Mouse (Mus musculus): Measurements from ENCODE around the gene Dcaf17.

The Dcaf17 gene

DNA sequence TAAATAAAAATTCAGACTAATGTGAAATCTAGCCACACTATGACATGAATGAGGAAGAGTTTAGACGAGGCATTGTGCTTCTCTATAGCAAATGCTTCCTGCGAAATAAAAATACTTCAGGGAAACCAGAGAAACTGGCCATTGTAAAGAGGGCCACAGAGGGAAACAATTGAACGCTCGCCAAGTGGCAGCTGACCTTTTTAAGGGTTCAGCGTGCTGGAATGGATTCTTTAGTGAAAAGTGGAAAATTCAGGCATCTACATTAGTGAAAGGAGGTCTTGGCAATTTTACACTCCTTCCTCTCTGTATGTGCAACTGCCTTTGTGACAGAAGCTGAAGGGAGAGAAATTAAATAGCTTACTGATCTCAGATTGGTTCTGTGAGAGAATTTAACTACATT, 66.3 kb downstream of the Dcaf17 start:
- DNase-seq (ENCODE audit: low read depth), result no peak

DNA sequence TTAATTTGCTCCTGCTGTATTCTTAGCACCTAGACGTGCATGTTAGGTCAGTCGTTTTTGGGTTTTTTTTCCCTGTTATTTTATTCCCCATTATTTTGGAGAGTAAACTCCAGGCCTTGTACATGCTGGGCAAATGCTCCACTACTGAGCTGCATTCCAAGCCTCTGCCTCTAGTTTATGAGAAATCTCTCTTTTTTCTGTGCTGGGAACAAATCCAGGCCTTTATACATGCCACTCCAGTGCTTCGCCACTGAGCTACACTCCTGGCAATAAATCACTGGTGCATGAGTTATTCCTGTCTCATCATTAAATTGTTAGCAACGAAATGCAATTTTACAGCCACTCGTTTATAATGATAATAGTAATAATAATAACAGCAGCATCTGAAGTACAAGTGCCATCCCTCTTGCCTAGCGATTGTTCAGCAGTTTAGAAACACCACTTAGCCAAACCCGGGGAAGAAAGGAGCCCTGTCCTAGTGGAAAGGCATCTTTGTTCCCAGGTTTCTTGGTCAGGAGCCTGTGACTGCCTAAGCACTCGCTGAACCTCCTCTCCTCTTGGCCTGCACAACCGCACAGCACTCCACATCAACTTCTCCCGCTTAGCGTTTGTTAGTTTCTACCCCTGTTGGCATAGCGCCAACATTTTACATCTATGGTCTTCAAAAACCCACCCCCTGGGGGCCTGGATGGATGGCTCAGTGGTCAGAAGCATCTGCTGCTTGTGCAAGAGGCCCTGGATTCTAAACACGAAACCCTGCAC, 67.3 kb downstream of the Dcaf17 start:
- no peak for DNase-seq (ENCODE audit: low read depth)

DNA sequence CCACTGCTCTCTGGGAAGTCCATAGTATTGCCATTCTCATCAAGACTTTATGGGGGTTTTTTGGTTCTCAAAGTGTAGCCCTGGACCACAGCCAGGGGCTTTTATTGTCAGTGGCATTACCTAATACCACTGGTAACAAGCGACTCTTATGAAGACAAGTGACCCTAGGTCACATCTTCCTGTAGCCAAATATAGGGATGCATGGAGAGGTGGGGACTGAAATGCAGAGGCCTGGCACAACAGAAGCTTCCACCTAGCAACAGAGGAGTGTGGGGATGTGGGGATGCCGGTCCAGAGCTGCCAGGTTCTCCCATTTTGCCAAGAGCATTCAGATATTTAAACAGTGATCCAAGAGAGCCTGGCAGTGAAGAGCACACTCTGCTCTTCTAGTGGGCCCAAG, 68.5 kb downstream of the Dcaf17 start:
- no peak for DNase-seq (ENCODE audit: low read depth)

DNA sequence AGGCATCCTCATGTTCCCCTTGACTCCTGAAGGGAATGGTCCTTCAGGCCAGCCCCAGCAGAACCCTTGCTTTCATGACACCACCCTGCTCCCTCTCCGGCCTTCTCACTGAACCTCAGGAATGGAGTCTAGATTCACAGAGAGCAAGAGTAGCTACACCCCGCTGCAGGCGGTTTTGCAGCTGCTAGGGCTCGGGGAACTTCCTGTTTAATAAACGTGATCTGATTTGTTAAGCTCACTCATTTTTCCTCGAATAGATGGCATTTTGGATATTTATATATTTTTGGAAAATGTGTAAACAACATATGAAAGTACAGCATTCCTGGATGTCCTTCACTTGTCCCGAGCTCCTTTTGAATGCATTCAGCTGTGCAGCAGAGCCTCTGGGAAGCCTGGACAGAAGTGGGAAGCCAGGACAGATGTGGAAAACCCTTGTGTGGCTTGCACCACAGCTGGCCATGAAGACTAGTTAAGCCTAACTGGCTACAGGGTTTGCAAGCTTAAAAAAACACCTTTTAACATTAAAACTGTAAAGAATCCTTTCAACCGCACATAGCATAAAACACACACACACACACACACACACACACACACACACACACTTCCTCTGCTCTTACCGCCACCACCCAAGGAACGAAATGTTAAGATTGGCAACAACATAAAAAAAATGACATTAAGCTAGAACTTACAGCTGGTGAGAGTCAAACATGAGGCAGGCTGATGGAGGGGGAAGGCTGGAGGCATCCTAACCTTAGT, 72.8 kb downstream of the Dcaf17 start:
- DNase-seq (ENCODE audit: low read depth), result peak; percentile 13

DNA sequence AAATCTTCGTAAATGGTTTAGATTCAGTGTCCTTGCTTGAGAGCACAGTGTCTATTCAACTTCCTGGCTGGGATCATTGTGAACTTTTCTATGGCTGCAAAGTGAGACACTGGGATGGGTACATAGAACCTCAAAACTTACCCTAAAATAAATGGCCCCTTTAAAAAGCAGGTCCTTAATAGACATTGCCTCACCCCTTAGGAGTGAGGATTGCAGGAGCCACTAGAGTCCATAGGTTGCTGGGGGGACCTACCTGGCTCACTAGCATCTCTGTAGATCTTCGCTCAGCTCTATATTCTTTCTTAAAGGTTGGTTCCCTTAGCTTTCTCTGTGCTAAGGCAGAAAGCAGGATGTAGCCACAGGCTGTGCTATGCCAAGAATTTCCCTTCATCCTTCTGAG, 75.2 kb downstream of the Dcaf17 start:
- no peak for DNase-seq (ENCODE audit: low read depth)

DNA sequence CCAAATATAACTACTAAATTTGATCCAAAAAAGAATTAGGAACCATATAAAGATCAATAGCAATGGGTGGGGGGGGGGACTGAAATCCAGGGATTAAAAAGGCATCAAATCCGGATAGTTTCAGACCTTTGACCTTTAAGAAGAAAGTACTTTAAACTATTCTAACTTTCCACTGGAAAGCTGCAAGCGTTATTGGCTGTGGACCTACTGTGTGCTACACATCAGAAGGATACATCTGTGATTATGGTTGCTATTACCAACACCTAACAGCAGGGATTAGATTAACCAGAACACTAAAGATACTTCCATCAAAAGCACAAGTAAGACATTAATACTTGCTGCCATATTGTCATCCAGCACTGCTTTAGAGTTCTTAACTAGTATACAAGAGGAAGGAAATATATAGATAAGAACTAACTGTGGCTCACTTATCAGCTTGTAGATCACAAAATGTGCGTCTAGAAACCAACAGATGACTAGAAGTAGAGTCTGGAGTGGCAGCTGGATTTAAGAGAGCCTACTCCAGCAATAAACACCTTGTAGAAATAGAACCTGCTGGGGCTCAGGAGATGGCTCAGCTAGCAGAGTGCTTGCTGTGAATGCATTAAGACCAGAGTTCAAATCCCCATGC, 76.9 kb downstream of the Dcaf17 start:
- peak; percentile 42 for DNase-seq (ENCODE audit: low read depth)

DNA sequence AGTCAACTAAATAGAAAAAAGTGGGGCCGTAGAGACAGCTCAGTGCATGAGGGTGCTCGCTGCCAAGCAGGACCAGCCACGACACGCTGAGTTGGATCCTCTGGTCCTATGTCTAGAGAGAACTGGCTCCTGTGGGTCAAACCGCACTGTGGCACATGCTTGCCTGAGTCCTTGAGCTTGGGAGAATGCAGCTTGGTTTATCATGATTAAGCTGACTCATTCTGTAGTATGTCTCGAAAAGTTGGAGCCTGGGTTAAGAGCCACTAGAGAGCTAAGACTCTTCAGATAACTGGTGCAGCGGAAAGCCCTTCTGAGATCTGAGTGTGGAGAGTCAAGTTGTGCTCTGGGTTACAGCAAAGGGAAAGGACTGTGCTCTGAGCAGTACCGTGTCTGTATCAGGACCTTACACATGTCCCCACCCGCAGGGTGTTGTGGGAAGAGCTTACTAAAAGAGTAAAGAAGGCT, 78.9 kb downstream of the Dcaf17 start:
- DNase-seq (ENCODE audit: low read depth), result peak; percentile 88

DNA sequence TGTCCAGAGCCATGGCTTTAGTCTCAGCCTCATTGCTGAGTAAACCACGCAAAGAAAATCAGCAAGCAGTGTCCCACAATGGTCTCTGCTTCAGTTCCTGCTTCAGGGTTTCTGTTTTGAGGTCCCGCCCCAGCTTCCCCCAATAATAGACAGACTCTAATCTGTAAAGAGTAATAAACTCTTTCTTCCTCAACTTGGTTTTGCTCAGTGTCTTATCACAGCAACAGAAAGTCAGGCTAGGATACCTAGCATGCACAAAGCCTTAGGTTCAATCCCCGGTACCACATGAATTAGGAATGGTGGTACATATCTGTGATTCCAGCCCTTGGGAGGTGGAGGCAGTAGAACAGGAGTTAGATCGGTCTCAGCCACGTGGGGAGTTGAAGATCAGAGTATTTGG, 79.7 kb downstream of the Dcaf17 start:
- DNase-seq (ENCODE audit: low read depth), result peak; percentile 20

DNA sequence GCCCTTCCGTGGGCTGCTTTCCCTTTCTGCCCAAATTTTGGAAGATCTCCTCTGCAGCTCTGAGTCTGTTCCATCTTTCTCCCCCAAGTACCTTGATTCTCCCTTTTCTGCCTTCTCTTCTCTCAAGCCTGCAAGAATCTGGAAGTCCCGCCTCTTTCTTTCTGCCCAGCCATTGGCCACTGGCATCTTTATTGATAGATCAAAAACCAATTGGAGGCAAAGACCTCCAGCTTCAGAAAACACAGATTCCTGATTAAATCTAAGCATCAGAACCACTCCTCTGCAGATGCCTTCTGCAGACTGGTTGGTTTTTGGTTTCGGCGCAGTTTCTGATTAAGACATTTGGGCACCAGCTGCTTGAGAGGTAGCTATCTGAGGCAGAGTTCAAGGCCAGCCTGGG, 85.5 kb downstream of the Dcaf17 start:
- DNase-seq (ENCODE audit: low read depth), result no peak

DNA sequence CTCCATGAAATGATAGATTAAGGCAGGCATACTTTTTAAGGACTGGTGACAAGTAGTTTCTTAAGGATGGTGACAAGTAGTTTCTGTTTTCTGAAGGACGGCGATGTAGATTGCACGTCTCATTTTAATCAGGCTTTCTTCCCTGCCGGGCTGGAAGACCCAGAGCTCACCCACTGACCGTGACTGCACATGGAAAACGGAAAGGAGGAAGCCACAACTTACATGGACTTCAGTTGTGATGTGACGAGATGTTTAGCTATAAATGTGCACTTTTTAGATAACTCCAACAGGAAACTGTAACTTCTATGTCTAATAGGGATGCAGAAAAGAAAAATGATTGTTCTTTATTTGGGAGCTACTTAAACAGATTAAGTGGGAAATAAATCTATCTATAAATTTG, 87.3 kb downstream of the Dcaf17 start:
- peak; percentile 62 for DNase-seq (ENCODE audit: low read depth)

DNA sequence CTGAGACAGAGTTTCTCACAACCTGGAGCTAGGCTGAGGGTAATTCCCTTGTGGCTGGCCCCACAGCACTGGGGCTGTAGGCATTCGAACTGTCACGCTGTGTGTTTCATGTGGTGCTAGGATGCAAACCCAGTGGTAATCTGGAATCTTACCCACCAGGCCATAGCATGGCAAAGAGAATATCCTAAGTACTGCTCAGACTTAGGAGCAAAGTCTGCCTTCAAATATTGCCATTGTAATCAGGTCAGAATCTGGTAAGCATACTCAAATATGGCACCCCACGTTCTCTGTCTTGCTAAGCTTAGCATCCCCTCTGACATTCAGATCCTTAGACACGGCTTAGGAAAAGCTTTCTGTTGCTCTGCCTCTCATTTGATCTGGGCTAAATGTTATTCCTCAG, 90.7 kb downstream of the Dcaf17 start:
- DNase-seq (ENCODE audit: low read depth), result no peak

DNA sequence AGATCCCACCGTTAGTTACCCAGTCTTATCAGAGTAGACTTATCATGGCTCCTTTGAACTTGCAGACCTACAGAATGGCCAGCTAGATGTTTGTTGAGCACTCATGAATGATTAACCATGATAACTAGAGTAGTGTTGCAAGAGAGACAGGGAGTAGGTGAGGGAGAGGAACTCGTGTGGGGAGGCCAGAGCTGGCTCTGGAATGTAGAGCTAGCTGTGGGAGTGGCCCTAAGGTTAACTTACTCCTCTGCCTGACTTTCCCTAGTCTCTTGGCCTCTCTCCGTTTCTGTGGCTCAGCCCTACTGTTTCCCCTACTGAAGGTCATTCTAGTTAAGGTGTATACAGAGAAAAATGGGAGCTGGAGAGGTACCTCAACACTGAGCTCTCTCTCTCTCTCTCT, 91.1 kb downstream of the Dcaf17 start:
- DNase-seq (ENCODE audit: low read depth), result no peak

DNA sequence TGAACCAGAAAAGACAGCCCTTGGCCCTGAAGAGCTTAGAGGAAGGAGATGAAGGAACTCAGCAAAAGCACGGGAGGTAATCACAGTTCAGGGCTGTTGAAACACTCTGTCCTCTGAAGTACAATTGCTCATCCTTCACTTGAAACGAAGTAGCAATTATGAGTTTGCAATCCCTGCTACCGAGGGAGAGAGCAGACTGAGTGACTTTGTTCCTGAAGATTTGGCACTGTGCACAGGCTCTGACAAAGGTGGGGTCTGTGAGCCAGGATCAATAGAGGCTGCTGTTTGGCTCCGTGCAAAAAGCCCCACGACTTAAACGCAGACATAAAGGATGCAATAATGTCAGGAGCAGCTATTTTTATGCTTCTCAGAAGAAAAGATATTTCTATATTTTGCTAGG, 92.7 kb downstream of the Dcaf17 start:
- DNase-seq (ENCODE audit: low read depth), result no peak

All from 416B (cell line).